Mouse (Mus musculus): ENCODE data around the gene Tpx2.

Gene Tpx2

GRCm38 (mm10) chr2:152847815-152848302 is at the start of gene Tpx2:
Gene Tpx2, plus strand, starts transcription at chr2:152847964.
- in situ Hi-C loops (cut with MboI, MseI), result no loop called here

DNA sequence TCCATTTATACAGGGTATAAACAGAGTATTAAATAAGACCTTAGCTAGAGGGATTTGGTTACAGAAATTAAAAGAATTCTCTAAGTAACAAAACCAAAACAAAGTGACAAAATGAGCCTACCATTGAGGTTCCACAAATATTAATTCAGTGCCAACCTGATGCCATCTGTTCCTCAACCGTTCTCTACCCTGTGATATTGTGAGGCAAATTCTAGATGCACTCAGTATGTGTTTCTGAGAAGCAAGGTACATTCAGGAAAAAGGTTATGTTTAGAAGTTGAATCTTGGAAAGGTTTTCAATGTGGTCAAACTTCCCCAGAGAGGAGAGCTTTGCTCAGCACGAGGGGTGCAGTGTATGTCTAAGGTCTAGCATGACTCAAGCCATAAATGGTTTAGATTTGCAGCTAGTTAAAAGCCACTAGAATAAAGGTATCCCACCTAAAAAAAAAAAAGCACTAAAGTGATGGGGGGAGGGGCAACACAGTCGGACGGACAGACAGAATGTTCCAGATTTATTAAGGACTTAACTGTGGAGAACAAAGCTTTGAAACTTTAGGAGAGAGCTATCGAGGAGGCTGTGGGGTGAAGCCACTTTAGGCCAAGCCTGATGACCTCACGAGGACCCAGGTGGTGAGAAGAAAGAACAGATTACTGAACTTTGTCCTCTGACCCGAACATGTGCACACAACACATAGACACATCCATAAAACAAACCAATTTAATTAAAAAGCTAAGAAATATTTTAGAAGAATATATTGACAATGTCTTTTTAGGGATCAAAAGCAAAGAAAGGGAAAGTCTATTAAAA is 47.6 kb upstream of the Tpx2 start:
- in situ Hi-C loops (cut with MboI, MseI), result loop anchor here (25.0 kb wide), 1 partner anchor 813 kb away; the partner anchor contains the start of genes Fam110a and Slc52a3

DNA sequence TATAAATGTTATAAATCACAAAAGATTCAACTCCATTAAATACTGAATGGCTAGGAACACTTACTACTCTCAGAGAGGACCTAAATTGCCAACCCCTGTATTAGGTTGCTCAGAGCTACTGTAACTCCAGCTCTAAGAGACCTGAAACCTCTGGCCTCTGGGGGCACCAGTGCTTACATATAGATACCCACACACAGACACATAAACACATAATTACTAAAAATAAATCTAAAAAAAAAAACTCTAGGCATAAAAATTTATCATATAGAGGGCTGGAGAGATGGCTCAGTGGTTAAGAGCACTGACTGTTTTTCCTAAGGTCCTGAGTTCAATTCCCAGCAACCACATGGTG is 47.0 kb upstream of the Tpx2 start:
- in situ Hi-C loops (cut with MboI, MseI), result no loop called here

DNA sequence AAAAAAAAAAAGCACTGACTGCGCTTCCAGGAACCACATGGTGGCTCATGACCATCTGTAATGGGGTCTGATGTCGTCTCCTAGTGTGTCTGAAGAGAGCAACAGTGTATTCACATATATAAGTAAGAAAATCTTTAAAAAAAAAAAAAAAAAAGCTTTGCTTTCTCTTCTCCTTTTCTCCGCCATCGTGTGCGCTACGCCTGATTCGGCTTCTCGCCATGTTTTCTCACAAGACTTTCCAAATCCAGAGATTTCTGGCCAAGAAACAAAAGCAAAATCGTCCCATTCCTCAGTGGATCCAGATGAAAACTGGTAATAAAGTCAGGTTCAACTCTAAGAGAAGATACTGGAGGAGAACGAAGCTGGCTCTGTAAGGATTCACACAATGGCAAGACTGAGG is 45.5 kb upstream of the Tpx2 start:
- in situ Hi-C loops (cut with MboI, MseI), result no loop called here

DNA sequence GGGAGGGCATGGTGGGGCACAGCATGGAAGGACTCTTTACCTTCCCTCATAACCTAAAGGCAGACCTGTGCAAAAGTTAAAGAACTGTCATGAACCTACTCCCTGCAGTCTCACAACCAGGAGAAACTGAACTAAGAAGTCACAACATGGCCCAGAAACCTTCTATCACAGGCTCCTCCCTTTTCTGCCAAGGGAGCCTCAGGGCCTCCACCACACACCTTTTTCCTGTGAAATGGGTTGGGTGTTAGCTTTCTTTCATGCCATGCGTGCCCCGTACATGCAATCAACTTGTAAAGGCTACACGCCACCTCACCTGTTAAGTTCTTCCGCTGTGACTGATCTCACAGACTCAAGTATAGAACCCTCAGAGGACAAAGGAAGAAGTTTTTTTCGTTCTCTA is 44.7 kb upstream of the Tpx2 start:
- in situ Hi-C loops (cut with MboI, MseI), result no loop called here

GRCm38 (mm10) chr2:152804408-152805110 is 43.2 kb upstream of the Tpx2 start:
- in situ Hi-C loops (cut with MboI, MseI), result no loop called here

DNA sequence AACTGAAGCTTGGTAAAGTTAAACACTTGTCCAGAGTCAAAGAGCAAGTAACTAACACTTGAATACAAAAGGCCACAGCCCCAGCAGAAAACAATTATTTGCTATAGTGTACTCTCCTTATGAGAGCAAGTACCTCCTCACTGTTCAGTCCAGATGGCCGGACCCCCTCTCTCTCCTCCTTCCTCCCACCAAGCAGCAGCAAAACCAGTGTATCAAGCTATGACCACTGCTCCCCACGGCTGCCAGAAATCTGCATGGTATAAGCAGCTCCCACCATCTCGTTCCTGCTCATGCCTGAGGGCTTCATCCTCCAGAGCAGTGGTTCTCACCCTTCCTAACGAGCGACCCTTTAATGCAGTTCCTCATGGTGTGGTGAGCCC is 42.7 kb upstream of the Tpx2 start:
- in situ Hi-C loops (cut with MboI, MseI), result no loop called here

- in situ Hi-C loops (cut with MboI, MseI), result no loop called here
These were observed 41.7 kb upstream of the Tpx2 start for GRCm38 (mm10) chr2:152806037-152806436.

- in situ Hi-C loops (cut with MboI, MseI), result no loop called here
These were observed 39.6 kb upstream of the Tpx2 start for GRCm38 (mm10) chr2:152808178-152808577.

- in situ Hi-C loops (cut with MboI, MseI), result no loop called here
These were observed 37.4 kb upstream of the Tpx2 start for GRCm38 (mm10) chr2:152810158-152810941.

GRCm38 (mm10) chr2:152811336-152812165 is 36.2 kb upstream of the Tpx2 start:
- in situ Hi-C loops (cut with MboI, MseI), result no loop called here

DNA sequence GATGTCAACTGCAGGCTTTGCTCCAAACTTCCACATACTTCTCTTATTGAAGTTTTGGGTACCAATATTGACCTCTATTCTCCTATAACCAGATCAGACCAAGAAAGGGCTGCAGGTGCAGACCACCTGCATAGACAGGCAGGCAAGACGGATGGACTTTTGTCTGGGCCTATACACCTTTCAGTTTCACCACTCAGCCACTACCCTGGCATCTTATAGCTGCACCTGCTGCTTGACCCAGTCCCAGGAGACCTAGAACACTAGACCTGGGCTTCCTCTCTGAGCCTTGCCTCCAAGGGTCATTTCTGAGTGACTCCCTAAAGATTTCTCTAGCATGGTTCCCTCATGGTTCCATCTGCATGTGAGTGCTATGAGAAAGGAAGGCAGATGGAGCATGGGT is 34.5 kb upstream of the Tpx2 start:
- in situ Hi-C loops (cut with MboI, MseI), result no loop called here

- in situ Hi-C loops (cut with MboI, MseI), result no loop called here
These were observed 33.4 kb upstream of the Tpx2 start for GRCm38 (mm10) chr2:152814213-152814874.

DNA sequence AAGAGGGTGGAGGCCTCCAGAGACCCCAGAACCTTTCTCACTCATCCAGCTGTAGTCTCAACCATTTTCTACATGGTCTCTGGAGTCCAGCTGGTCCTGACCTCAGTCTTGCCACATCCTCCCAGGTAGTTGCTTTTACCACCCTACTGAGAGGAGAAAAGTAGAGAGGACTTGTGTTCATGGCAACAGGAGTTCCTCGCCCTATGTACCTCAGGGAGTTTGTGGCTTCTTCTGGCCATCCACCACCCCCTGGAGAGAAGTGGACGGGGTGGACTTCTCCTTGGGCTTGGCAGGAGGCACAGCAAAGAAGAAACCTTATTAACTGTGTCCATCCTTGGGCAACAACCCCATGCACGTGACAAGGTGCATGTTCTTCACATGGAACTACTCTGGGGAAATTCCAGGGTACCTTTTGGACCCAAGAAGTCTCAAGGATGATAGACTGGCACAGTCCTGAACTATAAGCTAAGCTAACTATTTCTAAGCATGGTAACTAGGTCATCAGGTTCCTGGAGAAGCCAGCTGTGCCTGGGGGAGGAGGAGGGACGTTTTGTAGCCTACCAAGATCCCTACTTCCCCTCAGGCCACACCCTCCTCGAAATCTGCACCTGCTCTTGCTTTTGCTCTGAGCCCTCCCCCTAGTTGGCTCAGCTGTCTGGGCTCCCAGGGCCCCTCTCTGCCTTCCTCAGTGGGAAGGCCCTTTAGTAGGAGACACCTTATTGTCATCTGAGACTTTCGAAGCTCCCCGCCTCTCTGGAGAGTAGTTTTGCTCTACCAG is 31.7 kb upstream of the Tpx2 start:
- in situ Hi-C loops (cut with MboI, MseI), result no loop called here

GRCm38 (mm10) chr2:152816657-152817348 is 31.0 kb upstream of the Tpx2 start:
- in situ Hi-C loops (cut with MboI, MseI), result no loop called here

GRCm38 (mm10) chr2:152817596-152818291 is 30.0 kb upstream of the Tpx2 start:
- in situ Hi-C loops (cut with MboI, MseI), result no loop called here

DNA sequence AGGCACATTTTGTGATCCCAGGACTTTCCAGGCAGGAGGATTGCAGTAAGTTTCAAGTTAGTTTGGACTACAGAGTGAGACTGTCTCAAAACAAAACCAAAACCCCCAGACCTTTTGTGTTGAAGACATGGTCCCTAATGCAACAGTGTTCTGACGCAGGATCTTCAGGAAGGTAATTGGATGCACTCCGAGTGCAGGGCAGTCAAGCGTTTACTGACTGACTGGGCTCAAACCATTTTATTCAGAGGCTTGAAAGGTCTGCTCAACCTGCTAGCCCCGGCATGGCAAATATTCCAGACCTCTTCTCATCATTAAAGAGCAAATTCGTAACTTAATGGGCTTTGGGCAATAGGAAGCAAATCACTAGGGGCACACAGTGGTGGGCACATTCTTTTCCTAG is 29.1 kb upstream of the Tpx2 start:
- in situ Hi-C loops (cut with MboI, MseI), result no loop called here

DNA sequence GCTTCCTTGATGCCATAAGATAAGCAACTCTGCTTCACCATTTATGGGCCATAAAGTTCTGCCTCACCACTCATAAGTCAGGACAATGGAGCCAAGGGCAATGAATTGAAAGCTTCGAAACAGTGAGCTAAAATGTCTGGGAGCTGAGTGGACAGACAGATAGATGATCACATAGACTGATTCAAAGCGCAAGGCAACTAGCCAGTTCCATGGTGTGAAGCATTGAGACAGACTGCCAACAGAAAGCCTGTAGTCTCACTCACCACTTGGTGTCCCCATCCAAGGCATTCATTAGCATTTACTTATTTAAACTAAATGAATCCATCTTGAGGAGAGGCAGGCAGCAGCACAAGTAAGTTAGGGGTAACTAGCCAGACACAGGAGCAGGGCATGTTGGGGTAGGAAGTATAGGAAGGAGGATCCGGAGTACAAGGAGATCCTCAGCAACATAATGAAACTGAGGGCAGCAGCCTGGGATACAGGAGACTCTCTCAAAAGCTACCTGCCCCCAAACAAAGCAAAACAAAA is 28.6 kb upstream of the Tpx2 start:
- in situ Hi-C loops (cut with MboI, MseI), result no loop called here

All from T-helper 1 cell (primary cell).